Mouse (Mus musculus): ENCODE results near the gene Atf7. TPM values are rescaled to one million over a fixed set of nuclear protein-coding genes. Genes with fewer than 3 reads are reported as not detected.

The Atf7 gene
- polyA plus RNA-seq, 1 experiment from 2014 or later = 24.9 TPM

DNA sequence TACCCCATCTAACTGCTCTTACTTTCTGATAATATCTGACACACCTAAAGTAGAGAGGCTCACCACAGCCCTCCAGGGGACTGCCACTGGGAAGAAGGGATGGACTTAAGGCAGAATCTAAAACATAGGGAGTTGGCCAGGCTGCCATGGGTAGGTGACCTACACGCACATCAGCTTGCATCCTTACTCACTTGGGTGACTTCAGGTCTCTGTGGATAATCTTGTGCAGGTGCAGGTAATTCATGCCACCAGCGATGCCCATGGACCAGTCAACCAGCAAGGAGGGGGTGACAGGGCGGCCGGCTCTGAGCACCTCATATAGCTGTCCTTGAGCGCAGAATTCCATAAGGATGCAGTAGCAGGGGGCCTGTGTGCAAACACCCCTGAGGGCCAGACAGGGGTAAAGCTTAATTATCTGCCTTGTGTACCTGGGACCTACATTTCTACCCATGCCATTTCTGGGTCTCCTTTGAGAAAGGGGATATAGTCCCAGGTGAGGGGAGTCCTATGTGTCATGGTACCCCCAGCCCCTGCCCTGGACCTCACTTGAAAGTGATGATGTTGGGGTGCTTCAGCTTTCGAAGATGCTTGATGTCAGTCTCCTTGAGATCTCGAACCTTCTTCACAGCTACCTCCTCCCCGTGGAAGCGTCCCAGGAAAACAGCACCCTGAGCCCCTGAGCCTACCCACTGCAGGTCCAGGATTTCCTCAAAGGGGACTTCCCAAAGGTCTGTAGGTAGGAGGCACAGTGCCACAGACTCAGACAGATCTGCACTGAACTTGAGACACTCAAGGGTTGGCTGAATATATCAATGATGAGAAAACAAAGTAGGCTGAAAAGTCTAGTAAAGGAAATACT lies 121.1 kb downstream of the Atf7 start:
- no peaks in the 10 kb centered on the region for H3K4me1 ChIP-seq (replicated peaks; ENCODE audit: insufficient read depth, low read length)
- TF ChIP-seq CTCF (IDR thresholded peaks at IDR 0.05; ENCODE audit: low read depth) = no peak
- no peak overlapping the region for H3K27ac ChIP-seq
- H3K4me2 ChIP-seq (ENCODE audit: low read length) = no peak overlapping the region
- DNase-seq (ENCODE audit: low spot score) = no peak
- ATAC-seq (replicated peaks; ENCODE audit: low FRiP score, low read depth) = no peak
- no peaks in the 10 kb centered on the region for H3K27me3 ChIP-seq (ENCODE audit: insufficient read depth, low read length)
- WGBS = 83% methylated on average over 9 of the region's 9 CpGs
- peaks cover 45% of the 10 kb centered on the region for H3K36me3 ChIP-seq (ENCODE audit: insufficient read depth, low read length)
- H3K9me3 ChIP-seq (replicated peaks; ENCODE audit: low read length) = no peaks in the 10 kb centered on the region
- no peak overlapping the region for H3K9ac ChIP-seq (ENCODE audit: low read depth, low read length)
- no peak overlapping the region for H3K4me3 ChIP-seq (replicated peaks; ENCODE audit: low read depth, low read length)

GRCm38 (mm10) chr15:102503447-102503846 lies 121.8 kb downstream of the Atf7 start, which contains the start of gene Gm10337:
Gene Gm10337 (plus strand): TSS chr15:102503722.
- Histone ChIP-seq H3K4me1 (replicated peaks; ENCODE audit: insufficient read depth, low read length) (no peaks in the 10 kb centered on the region), H3K9me3 (replicated peaks; ENCODE audit: low read length) (no peaks in the 10 kb centered on the region), H3K27me3 (ENCODE audit: insufficient read depth, low read length) (no peaks in the 10 kb centered on the region), H3K4me3 (replicated peaks; ENCODE audit: low read depth, low read length) (no peak within 1 kb of the TSS), H3K36me3 (ENCODE audit: insufficient read depth, low read length) (peaks cover 45% of the 10 kb centered on the region), H3K27ac (no peak within 1 kb of the TSS), H3K4me2 (ENCODE audit: low read length) (no peak within 1 kb of the TSS), H3K9ac (ENCODE audit: low read depth, low read length) (no peak within 1 kb of the TSS)
- WGBS = 94% methylated on average over 1 of the region's 1 CpGs
- ATAC-seq (replicated peaks; ENCODE audit: low FRiP score, low read depth) (no peak), DNase-seq (ENCODE audit: low spot score) (no peak)
- no peak for TF ChIP-seq CTCF (IDR thresholded peaks at IDR 0.05; ENCODE audit: low read depth)

- Histone ChIP-seq H3K9me3 (replicated peaks; ENCODE audit: low read length) (no peaks in the 10 kb centered on the region), H3K4me3 (replicated peaks; ENCODE audit: low read depth, low read length) (no peak overlapping the region), H3K4me2 (ENCODE audit: low read length) (no peak overlapping the region), H3K36me3 (ENCODE audit: insufficient read depth, low read length) (peaks cover 54% of the 10 kb centered on the region), H3K27ac (no peak overlapping the region), H3K4me1 (replicated peaks; ENCODE audit: insufficient read depth, low read length) (no peaks in the 10 kb centered on the region), H3K9ac (ENCODE audit: low read depth, low read length) (no peak overlapping the region), H3K27me3 (ENCODE audit: insufficient read depth, low read length) (no peaks in the 10 kb centered on the region)
- TF ChIP-seq CTCF (IDR thresholded peaks at IDR 0.05; ENCODE audit: low read depth) = no peak
- peak; percentile 29 for DNase-seq (ENCODE audit: low spot score)
- ATAC-seq (replicated peaks; ENCODE audit: low FRiP score, low read depth) = no peak; the same call in 1 of the 2 replicates
- WGBS = 62% methylated on average over 9 of the region's 9 CpGs
Observed at GRCm38 (mm10) chr15:102502254-102502840, 122.9 kb downstream of the Atf7 start.

DNA sequence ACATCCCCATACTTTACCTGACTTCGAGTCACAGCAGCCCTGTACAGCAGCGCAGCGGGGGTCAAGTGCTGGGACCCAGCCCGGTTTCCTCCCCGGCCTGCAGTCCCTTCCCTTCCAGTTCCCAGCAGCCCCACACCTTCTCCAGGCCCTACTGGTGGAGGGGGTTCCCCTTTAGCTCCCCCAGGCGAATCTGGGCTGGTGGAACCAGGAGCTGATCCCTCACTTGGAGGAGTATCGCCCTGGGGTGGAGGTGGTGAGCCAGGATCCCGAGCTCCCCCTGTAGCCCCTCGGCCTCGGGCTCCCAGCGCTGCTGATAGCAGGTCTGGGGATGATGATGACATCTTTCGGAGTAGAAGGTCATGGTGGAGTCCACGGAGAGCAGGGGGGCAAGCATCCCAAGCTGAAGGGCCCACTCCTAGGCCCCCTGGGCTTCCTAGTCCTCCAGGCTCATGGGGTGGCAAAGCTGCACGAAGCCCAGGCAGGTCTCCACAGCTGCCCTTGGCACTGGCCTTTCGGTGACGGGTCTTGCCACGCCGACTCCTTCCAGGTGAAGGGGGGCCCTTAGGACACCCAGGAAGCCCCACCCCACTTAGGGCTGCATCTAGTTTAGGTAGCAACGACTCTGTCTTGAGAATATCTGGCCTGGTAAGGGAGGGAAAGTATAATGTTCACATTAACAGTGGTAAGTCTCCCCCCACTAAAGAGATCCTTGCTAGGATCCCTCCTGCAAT lies 124.0 kb downstream of the Atf7 start:
- no peak overlapping the region for H3K4me3 ChIP-seq (replicated peaks; ENCODE audit: low read depth, low read length)
- no peak overlapping the region for H3K9ac ChIP-seq (ENCODE audit: low read depth, low read length)
- H3K36me3 ChIP-seq (ENCODE audit: insufficient read depth, low read length) = peaks cover 56% of the 10 kb centered on the region
- H3K4me1 ChIP-seq (replicated peaks; ENCODE audit: insufficient read depth, low read length) = no peaks in the 10 kb centered on the region
- no peak for DNase-seq (ENCODE audit: low spot score)
- ATAC-seq (replicated peaks; ENCODE audit: low FRiP score, low read depth) = 0 out of 2 replicates have a peak, but pooled peaks have one; percentile 15
- H3K27me3 ChIP-seq (ENCODE audit: insufficient read depth, low read length) = no peaks in the 10 kb centered on the region
- TF ChIP-seq CTCF (IDR thresholded peaks at IDR 0.05; ENCODE audit: low read depth) = no peak
- 88% methylated on average over 19 of the region's 19 CpGs for WGBS
- H3K4me2 ChIP-seq (ENCODE audit: low read length) = no peak overlapping the region
- H3K27ac ChIP-seq = no peak overlapping the region
- H3K9me3 ChIP-seq (replicated peaks; ENCODE audit: low read length) = no peaks in the 10 kb centered on the region

DNA sequence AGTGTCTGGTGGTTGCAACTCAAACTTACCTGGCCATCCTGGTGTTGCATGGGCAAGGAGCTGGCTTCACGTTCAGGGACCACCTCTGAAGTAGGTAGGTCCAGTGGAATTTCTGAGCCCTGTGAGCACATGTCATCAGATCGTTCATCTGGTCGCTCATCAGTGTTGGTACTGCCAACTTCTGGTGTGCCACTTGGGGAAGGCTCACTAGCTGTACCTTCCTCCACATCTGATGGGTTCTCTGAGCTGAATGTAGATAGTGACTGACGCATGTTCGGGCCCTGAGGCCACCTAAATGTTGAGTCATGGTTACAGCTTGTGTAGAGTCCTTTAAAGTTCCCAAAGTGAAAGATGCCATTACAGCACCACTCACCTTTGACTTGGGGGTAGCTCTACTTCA lies 124.8 kb downstream of the Atf7 start:
- Histone ChIP-seq H3K9me3 (replicated peaks; ENCODE audit: low read length) (no peaks in the 10 kb centered on the region), H3K9ac (ENCODE audit: low read depth, low read length) (no peak overlapping the region), H3K36me3 (ENCODE audit: insufficient read depth, low read length) (peaks cover 59% of the 10 kb centered on the region), H3K27ac (no peak overlapping the region), H3K4me2 (ENCODE audit: low read length) (no peak overlapping the region), H3K4me3 (replicated peaks; ENCODE audit: low read depth, low read length) (no peak overlapping the region), H3K27me3 (ENCODE audit: insufficient read depth, low read length) (no peaks in the 10 kb centered on the region), H3K4me1 (replicated peaks; ENCODE audit: insufficient read depth, low read length) (no peaks in the 10 kb centered on the region)
- TF ChIP-seq CTCF (IDR thresholded peaks at IDR 0.05; ENCODE audit: low read depth) = no peak
- DNase-seq (ENCODE audit: low spot score) = no peak
- ATAC-seq (replicated peaks; ENCODE audit: low FRiP score, low read depth) = no peak
- WGBS = 87% methylated on average over 5 of the region's 5 CpGs

DNA sequence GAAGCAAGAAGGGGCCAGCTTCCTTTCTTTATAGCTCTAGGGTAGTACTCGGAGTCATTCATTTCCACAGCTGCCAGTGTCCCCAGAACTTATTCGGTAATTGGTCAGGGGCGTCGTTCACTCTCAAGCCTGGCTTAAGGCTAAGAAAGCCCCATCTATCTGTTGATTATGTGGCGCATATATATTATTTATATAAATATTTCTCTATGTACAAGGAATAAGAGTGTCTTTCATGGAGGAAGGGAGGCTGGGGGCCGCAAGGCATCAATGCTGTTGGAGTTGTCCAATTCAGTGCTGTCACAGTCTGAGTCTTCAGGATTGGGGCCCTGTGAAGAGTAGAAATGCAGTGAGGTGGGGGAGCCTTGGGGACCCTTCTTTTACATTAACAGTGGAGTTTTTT lies 125.4 kb downstream of the Atf7 start:
- H3K9me3 ChIP-seq (replicated peaks; ENCODE audit: low read length) = no peaks in the 10 kb centered on the region
- ATAC-seq (replicated peaks; ENCODE audit: low FRiP score, low read depth) = no peak

More for the DNA sequence above, 125.4 kb downstream of the Atf7 start:
- H3K36me3 ChIP-seq (ENCODE audit: insufficient read depth, low read length) = peaks cover 59% of the 10 kb centered on the region
- no peak for DNase-seq (ENCODE audit: low spot score)
- TF ChIP-seq CTCF (IDR thresholded peaks at IDR 0.05; ENCODE audit: low read depth) = no peak
- H3K4me2 ChIP-seq (ENCODE audit: low read length) = no peak overlapping the region
- 88% methylated on average over 6 of the region's 6 CpGs for WGBS
- H3K4me3 ChIP-seq (replicated peaks; ENCODE audit: low read depth, low read length) = no peak overlapping the region
- H3K27me3 ChIP-seq (ENCODE audit: insufficient read depth, low read length) = no peaks in the 10 kb centered on the region
- no peaks in the 10 kb centered on the region for H3K4me1 ChIP-seq (replicated peaks; ENCODE audit: insufficient read depth, low read length)
- no peak overlapping the region for H3K9ac ChIP-seq (ENCODE audit: low read depth, low read length)
- H3K27ac ChIP-seq = no peak overlapping the region

Data from kidney, postnatal 0 days (tissue).